Mouse (Mus musculus): ENCODE results near the gene Inhbe. TPM values are rescaled to one million over a fixed set of nuclear protein-coding genes. Genes with fewer than 3 reads are reported as not detected.

The Inhbe gene
- polyA plus RNA-seq, 1 experiment from 2014 or later, result 0.06 TPM

Other genes starting within 250 kb of the Inhbe start
- gene Os9, start 233.3 kb downstream of the Inhbe start, polyA plus RNA-seq (2015; fragmentation: Nextera tagmentation; extraction: Ambion mirVana), result 94.8 and 101 TPM in 2 replicates
- gene B4galnt1, start 189.2 kb downstream of the Inhbe start, polyA plus RNA-seq (2015; fragmentation: Nextera tagmentation; extraction: Ambion mirVana), result 15.7 and 16.7 TPM in 2 replicates
- 0.93 and 1.1 TPM in 2 replicates for gene Slc26a10, start 173.8 kb downstream of the Inhbe start, polyA plus RNA-seq (2015; fragmentation: Nextera tagmentation; extraction: Ambion mirVana)
- 24.3 and 25.8 TPM in 2 replicates for gene Arhgef25, start 164.3 kb downstream of the Inhbe start, polyA plus RNA-seq (2015; fragmentation: Nextera tagmentation; extraction: Ambion mirVana)
- 150 and 155 TPM in 2 replicates for gene Dtx3, start 158.7 kb downstream of the Inhbe start, polyA plus RNA-seq (2015; fragmentation: Nextera tagmentation; extraction: Ambion mirVana)
- 18.8 and 19.5 TPM in 2 replicates for gene Pip4k2c, start 142.8 kb downstream of the Inhbe start, polyA plus RNA-seq (2015; fragmentation: Nextera tagmentation; extraction: Ambion mirVana)
- 45.4 and 47.6 TPM in 2 replicates for gene Kif5a, start 91.1 kb downstream of the Inhbe start, polyA plus RNA-seq (2015; fragmentation: Nextera tagmentation; extraction: Ambion mirVana)
- 262 and 282 TPM in 2 replicates for gene Dctn2, start 88.0 kb downstream of the Inhbe start, polyA plus RNA-seq (2015; fragmentation: Nextera tagmentation; extraction: Ambion mirVana)
- gene Mbd6, start 65.4 kb downstream of the Inhbe start, polyA plus RNA-seq (2015; fragmentation: Nextera tagmentation; extraction: Ambion mirVana), result 13.6 and 16.7 TPM in 2 replicates
- gene Mars, start 42.6 kb downstream of the Inhbe start, polyA plus RNA-seq (2015; fragmentation: Nextera tagmentation; extraction: Ambion mirVana), result 137 and 138 TPM in 2 replicates
- gene Arhgap9, start 32.4 kb downstream of the Inhbe start, polyA plus RNA-seq (2015; fragmentation: Nextera tagmentation; extraction: Ambion mirVana), result 0.39 and 0.72 TPM in 2 replicates
- 1.1 and 2.1 TPM in 2 replicates for gene Gli1, start 12.4 kb downstream of the Inhbe start, polyA plus RNA-seq (2015; fragmentation: Nextera tagmentation; extraction: Ambion mirVana)
- not detected in 2 replicates for gene Inhbc, start 16.0 kb upstream of the Inhbe start, polyA plus RNA-seq (2015; fragmentation: Nextera tagmentation; extraction: Ambion mirVana)
- gene R3hdm2, start 25.9 kb upstream of the Inhbe start, polyA plus RNA-seq (2015; fragmentation: Nextera tagmentation; extraction: Ambion mirVana), result 35.7 and 39.3 TPM in 2 replicates
- 1.0 and 1.1 TPM in 2 replicates for gene Stac3, start 147.3 kb upstream of the Inhbe start, polyA plus RNA-seq (2015; fragmentation: Nextera tagmentation; extraction: Ambion mirVana)
- gene Ndufa4l2, start 160.6 kb upstream of the Inhbe start, polyA plus RNA-seq (2015; fragmentation: Nextera tagmentation; extraction: Ambion mirVana), result 11.9 and 12.8 TPM in 2 replicates
- 89.6 and 91.5 TPM in 2 replicates for gene Shmt2, start 168.0 kb upstream of the Inhbe start, polyA plus RNA-seq (2015; fragmentation: Nextera tagmentation; extraction: Ambion mirVana)
- 36.8 and 50.7 TPM in 2 replicates for gene Nxph4, start 180.1 kb upstream of the Inhbe start, polyA plus RNA-seq (2015; fragmentation: Nextera tagmentation; extraction: Ambion mirVana)